Mouse (Mus musculus): ENCODE data around the gene Tacstd2. TPM values are rescaled to one million over a fixed set of nuclear protein-coding genes. Genes with fewer than 3 reads are reported as not detected.
"Not testable (repeated sequence)": the region's sequence is repeated elsewhere in the genome, so short reads cannot be mapped to it uniquely, and the experiment has no call there.

Gene Tacstd2
- polyA plus RNA-seq, 1 experiment from 2014 or later = 94.7 TPM

DNA sequence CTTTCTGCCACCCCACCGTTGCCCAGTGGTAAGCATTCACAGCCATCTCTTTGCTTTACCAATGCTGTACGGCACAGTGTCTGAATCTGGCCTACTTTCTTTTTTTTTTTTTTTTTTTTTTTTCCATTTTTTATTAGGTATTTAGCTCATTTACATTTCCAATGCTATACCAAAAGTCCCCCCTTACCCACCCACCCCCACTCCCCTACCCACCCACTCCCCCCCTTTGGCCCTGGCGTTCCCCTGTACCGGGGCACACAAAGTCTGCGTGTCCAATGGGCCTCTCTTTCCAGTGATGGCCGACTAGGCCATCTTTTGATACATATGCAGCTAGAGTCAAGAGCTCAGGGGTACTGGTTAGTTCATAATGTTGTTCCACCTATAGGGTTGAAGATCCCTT lies 33.7 kb downstream of the Tacstd2 start:
- not testable (repeated sequence) for H3K9ac ChIP-seq; H3K36me3 ChIP-seq; H3K9me3 ChIP-seq; H3K27me3 ChIP-seq (replicated peaks); H3K4me2 ChIP-seq; H3K4me1 ChIP-seq; H3K4me3 ChIP-seq (replicated peaks); H3K27ac ChIP-seq
- 95% methylated on average over 2 of the region's 6 CpGs for WGBS
- peak; percentile 53 for ATAC-seq (ENCODE audit: insufficient read depth, low FRiP score, low read depth)

GRCm38 (mm10) chr6:67491755-67492154 lies 43.8 kb downstream of the Tacstd2 start, which contains the start of gene Il23r:
Gene Il23r, minus strand, starts transcription at chr6:67491855.
- H3K4me3 ChIP-seq (replicated peaks) = no peak within 1 kb of the TSS
- no peak within 1 kb of the TSS for H3K9ac ChIP-seq
- no peaks in the 10 kb centered on the region for H3K4me1 ChIP-seq
- H3K4me2 ChIP-seq = no peak within 1 kb of the TSS
- H3K9me3 ChIP-seq = no peaks in the 10 kb centered on the region
- no peaks in the 10 kb centered on the region for H3K27me3 ChIP-seq (replicated peaks)
- no peak for ATAC-seq (ENCODE audit: insufficient read depth, low FRiP score, low read depth)
- no peaks in the 10 kb centered on the region for H3K36me3 ChIP-seq
- WGBS = 76% methylated on average over 2 of the region's 2 CpGs
- no peak within 1 kb of the TSS for H3K27ac ChIP-seq

Other genes with a start within 250 kb of the Tacstd2 start
- 0.09 and 0.18 TPM in 2 replicates for gene Il12rb2, start 159.6 kb downstream of the Tacstd2 start, polyA plus RNA-seq (2015; fragmentation: Nextera tagmentation; extraction: Ambion mirVana)
- gene Il23r, start 43.9 kb downstream of the Tacstd2 start, polyA plus RNA-seq (2015; fragmentation: Nextera tagmentation; extraction: Ambion mirVana) = 0.12 and 0.17 TPM in 2 replicates

Data from stomach, embryonic 15.5 days (tissue).